Mouse (Mus musculus) cerebellum, adult 2 months (tissue): ENCODE data around the gene Tex45.

ENCODE experiments used
- CTCF ChIP-seq: fragments of 200-500 bp; IDR thresholded peaks from 2 replicates; pipeline ENCODE4 v1.5.1; 2011; ENCODE audit warnings: low read depth, mild to moderate bottlenecking, control low read depth, low read length, moderate library complexity, borderline replicate concordance; ENCODE audit not compliant: insufficient read depth
- POLR2A ChIP-seq: fragments of 200-500 bp; IDR thresholded peaks from 2 replicates; pipeline ENCODE4 v1.6.1; 2011; ENCODE audit warnings: low read length, control low read depth, borderline replicate concordance; ENCODE audit not compliant: insufficient read depth

DNA sequence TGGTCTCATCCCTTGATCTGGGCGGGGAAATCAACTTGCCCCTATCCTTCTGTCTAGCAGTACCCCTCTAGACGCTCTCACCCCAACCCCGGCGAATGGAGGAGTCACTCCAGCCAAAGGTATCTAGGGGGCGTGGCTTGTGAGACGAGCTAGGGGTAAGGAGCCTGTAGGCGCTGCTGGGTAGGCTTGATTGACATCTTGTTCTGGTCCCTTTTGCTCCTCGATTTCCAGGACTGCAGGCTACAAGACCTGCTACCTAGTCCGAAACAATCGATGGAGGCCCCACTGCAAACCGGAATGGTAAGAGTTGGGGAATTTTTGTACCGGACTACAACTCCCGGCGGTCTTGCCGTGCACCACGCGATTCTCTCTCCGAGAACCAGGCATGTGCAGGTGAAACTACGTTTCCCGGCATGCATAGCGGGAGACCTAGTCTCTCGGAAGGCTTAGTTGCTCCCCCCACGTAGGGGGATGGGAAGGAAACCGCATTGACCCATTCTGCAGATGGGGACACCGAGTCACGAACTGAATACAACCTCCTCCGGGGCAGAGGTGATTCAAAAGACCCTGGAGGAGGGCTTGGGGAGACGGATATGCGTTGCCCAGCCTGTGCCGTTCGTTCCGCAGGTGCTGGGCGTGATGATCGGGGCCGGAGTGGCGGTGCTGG, 45.9 kb downstream of the Tex45 start:
- no peak; the same call in 1 of the 2 replicates for TF ChIP-seq POLR2A
- no peak for TF ChIP-seq CTCF
